Mouse (Mus musculus): ENCODE measurements around the gene Gm10638. TPM values are rescaled to one million over a fixed set of nuclear protein-coding genes. Genes with fewer than 3 reads are reported as not detected.

Gene Gm10638
- polyA plus RNA-seq, 1 experiment from 2014 or later: 4.1 TPM

GRCm38 (mm10) chr8:86740899-86741298 is 4.6 kb upstream of the Gm10638 start:
- ATAC-seq (ENCODE audit: insufficient read depth) (no peak), DNase-seq (no peak)
- H3K9ac ChIP-seq: no peak overlapping the region
- TF ChIP-seq CTCF (IDR thresholded peaks at IDR 0.05; ENCODE audit: low read depth): no peak
- no peaks in the 10 kb centered on the region for H3K9me3 ChIP-seq (ENCODE audit: low read depth, low read length)
- H3K4me1 ChIP-seq (ENCODE audit: insufficient read depth): no peaks in the 10 kb centered on the region; the same call in 1 of the 2 replicates
- H3K27me3 ChIP-seq (ENCODE audit: insufficient read depth, low read length): no peaks in the 10 kb centered on the region
- H3K4me3 ChIP-seq (ENCODE audit: low read depth, low read length): no peak overlapping the region
- no peak overlapping the region for H3K4me2 ChIP-seq
- H3K36me3 ChIP-seq (ENCODE audit: insufficient read depth): no peaks in the 10 kb centered on the region
- H3K27ac ChIP-seq (ENCODE audit: low read depth): no peak overlapping the region

- no peak for TF ChIP-seq CTCF (IDR thresholded peaks at IDR 0.05; ENCODE audit: low read depth)
- ATAC-seq (ENCODE audit: insufficient read depth) (no peak), DNase-seq (no peak)
- Histone ChIP-seq H3K9ac (no peak overlapping the region), H3K9me3 (ENCODE audit: low read depth, low read length) (no peaks in the 10 kb centered on the region), H3K4me3 (ENCODE audit: low read depth, low read length) (no peak overlapping the region), H3K4me1 (ENCODE audit: insufficient read depth) (peaks cover under 1% of the 10 kb centered on the region; the same call in 1 of the 2 replicates), H3K4me2 (no peak overlapping the region), H3K27ac (ENCODE audit: low read depth) (no peak overlapping the region), H3K27me3 (ENCODE audit: insufficient read depth, low read length) (no peaks in the 10 kb centered on the region), H3K36me3 (ENCODE audit: insufficient read depth) (no peaks in the 10 kb centered on the region)
Observed at GRCm38 (mm10) chr8:86741627-86742026, 3.9 kb upstream of the Gm10638 start.

- Histone ChIP-seq H3K4me2 (no peak overlapping the region), H3K27me3 (ENCODE audit: insufficient read depth, low read length) (no peaks in the 10 kb centered on the region), H3K9ac (no peak overlapping the region), H3K27ac (ENCODE audit: low read depth) (no peak overlapping the region), H3K4me3 (ENCODE audit: low read depth, low read length) (no peak overlapping the region), H3K36me3 (ENCODE audit: insufficient read depth) (no peaks in the 10 kb centered on the region), H3K9me3 (ENCODE audit: low read depth, low read length) (no peaks in the 10 kb centered on the region), H3K4me1 (ENCODE audit: insufficient read depth) (peaks cover 5% of the 10 kb centered on the region; the same call in 1 of the 2 replicates)
- DNase-seq (no peak), ATAC-seq (ENCODE audit: insufficient read depth) (no peak)
- TF ChIP-seq CTCF (IDR thresholded peaks at IDR 0.05; ENCODE audit: low read depth): no peak
- WGBS: 78% methylated on average over 7 of the region's 7 CpGs
Observed at GRCm38 (mm10) chr8:86742605-86743345, 2.7 kb upstream of the Gm10638 start.

- Histone ChIP-seq H3K27ac (ENCODE audit: low read depth) (peak overlapping the region; percentile 97), H3K4me1 (ENCODE audit: insufficient read depth) (peaks cover 5% of the 10 kb centered on the region; the same call in 1 of the 2 replicates), H3K4me3 (ENCODE audit: low read depth, low read length) (peak overlapping the region; percentile 94), H3K9ac (peak overlapping the region; percentile 99), H3K27me3 (ENCODE audit: insufficient read depth, low read length) (no peaks in the 10 kb centered on the region), H3K9me3 (ENCODE audit: low read depth, low read length) (no peaks in the 10 kb centered on the region), H3K4me2 (peak overlapping the region; percentile 84), H3K36me3 (ENCODE audit: insufficient read depth) (no peaks in the 10 kb centered on the region)
- no peak for ATAC-seq (ENCODE audit: insufficient read depth)
- peak; percentile 54 for DNase-seq
- 3% methylated on average over 18 of the region's 18 CpGs for WGBS
- TF ChIP-seq CTCF (IDR thresholded peaks at IDR 0.05; ENCODE audit: low read depth): no peak
Observed at GRCm38 (mm10) chr8:86744313-86745220, 932 bp upstream of the Gm10638 start.

- ATAC-seq (ENCODE audit: insufficient read depth) (peak; percentile 86), DNase-seq (peak; percentile 97)
- 0% methylated on average over 60 of the region's 70 CpGs for WGBS
- Histone ChIP-seq H3K4me3 (ENCODE audit: low read depth, low read length) (peak overlapping the region; percentile 94), H3K9me3 (ENCODE audit: low read depth, low read length) (no peaks in the 10 kb centered on the region), H3K27me3 (ENCODE audit: insufficient read depth, low read length) (no peaks in the 10 kb centered on the region), H3K9ac (peak overlapping the region; percentile 99), H3K27ac (ENCODE audit: low read depth) (peak overlapping the region; percentile 97), H3K36me3 (ENCODE audit: insufficient read depth) (no peaks in the 10 kb centered on the region), H3K4me2 (peak overlapping the region; percentile 84), H3K4me1 (ENCODE audit: insufficient read depth) (peaks cover 5% of the 10 kb centered on the region; the same call in 1 of the 2 replicates)
- no peak for TF ChIP-seq CTCF (IDR thresholded peaks at IDR 0.05; ENCODE audit: low read depth)
Observed at GRCm38 (mm10) chr8:86745935-86746441, 489 bp downstream of the Gm10638 start.

- peak overlapping the region; percentile 99 for H3K9ac ChIP-seq
- no peaks in the 10 kb centered on the region for H3K9me3 ChIP-seq (ENCODE audit: low read depth, low read length)
- H3K4me2 ChIP-seq: peak overlapping the region; percentile 84
- H3K36me3 ChIP-seq (ENCODE audit: insufficient read depth): no peaks in the 10 kb centered on the region
- 2% methylated on average over 11 of the region's 11 CpGs for WGBS
- H3K27me3 ChIP-seq (ENCODE audit: insufficient read depth, low read length): no peaks in the 10 kb centered on the region
- DNase-seq: peak; percentile 49
- peaks cover 5% of the 10 kb centered on the region; the same call in 1 of the 2 replicates for H3K4me1 ChIP-seq (ENCODE audit: insufficient read depth)
- H3K27ac ChIP-seq (ENCODE audit: low read depth): peak overlapping the region; percentile 97
- TF ChIP-seq CTCF (IDR thresholded peaks at IDR 0.05; ENCODE audit: low read depth): no peak
- peak overlapping the region; percentile 94 for H3K4me3 ChIP-seq (ENCODE audit: low read depth, low read length)
- peak; percentile 30 for ATAC-seq (ENCODE audit: insufficient read depth)
Observed at GRCm38 (mm10) chr8:86746511-86746910, 1.0 kb downstream of the Gm10638 start.

GRCm38 (mm10) chr8:86749842-86750241 is 4.3 kb downstream of the Gm10638 start:
- H3K27ac ChIP-seq (ENCODE audit: low read depth): no peak overlapping the region
- WGBS: 35% methylated on average over 2 of the region's 2 CpGs
- no peaks in the 10 kb centered on the region for H3K36me3 ChIP-seq (ENCODE audit: insufficient read depth)
- ATAC-seq (ENCODE audit: insufficient read depth): no peak
- no peak overlapping the region for H3K4me2 ChIP-seq
- H3K4me3 ChIP-seq (ENCODE audit: low read depth, low read length): no peak overlapping the region
- no peaks in the 10 kb centered on the region for H3K9me3 ChIP-seq (ENCODE audit: low read depth, low read length)
- H3K9ac ChIP-seq: no peak overlapping the region
- no peak for TF ChIP-seq CTCF (IDR thresholded peaks at IDR 0.05; ENCODE audit: low read depth)
- H3K27me3 ChIP-seq (ENCODE audit: insufficient read depth, low read length): no peaks in the 10 kb centered on the region
- no peak for DNase-seq
- 0 out of 2 replicates have a peak, but pooled peaks cover 5% of the 10 kb centered on the region for H3K4me1 ChIP-seq (ENCODE audit: insufficient read depth)

Measured in lung, embryonic 14.5 days (tissue).